ENCODE assay signal across 11 mouse cellular contexts in the genomic region with DNA sequence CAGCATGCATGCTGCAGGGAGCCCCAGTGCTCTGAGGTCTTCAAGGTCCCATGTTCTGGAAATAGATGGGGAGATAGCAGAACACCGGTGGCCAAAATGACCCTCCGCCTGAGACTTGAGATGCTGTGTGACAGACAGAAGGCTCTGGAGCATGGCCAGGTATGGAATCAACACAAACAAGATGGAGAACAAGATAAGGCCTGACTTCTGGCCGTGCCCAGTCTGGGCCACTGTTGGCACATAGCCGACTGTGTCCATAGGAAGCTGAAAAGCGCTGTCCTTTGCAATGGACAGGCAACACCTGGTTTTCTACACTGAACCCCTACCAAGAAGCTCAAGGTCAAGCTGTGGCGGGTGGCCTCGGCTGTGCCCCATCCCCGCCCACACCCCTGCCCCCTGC. TPM values are rescaled to one million over a fixed set of nuclear protein-coding genes. Genes with fewer than 3 reads are reported as not detected.
DNase-seq lines count a peak whose midpoint lies in the region; ATAC-seq and TF ChIP-seq lines count a peak whose summit lies in the region.
"Had no signal": no experiment of that assay in that cellular context is flagged by ENCODE, and none has a peak within 500 bp of the region (broad histone marks: within the 10 kb centered on the region; RNA-seq: fewer than 3 reads in every experiment).

No protein-coding gene starts in this region.

- no peak for TF ChIP-seq CTCF in kidney, adult 2 months (conservative IDR thresholded peaks at IDR 0.05; ENCODE audit: insufficient read depth, insufficient read length, low read depth, low read length)
- no peak for TF ChIP-seq CTCF in liver, embryonic 14.5 days (IDR thresholded peaks at IDR 0.05; ENCODE audit: low read depth)

- peak; percentile 36 for DNase-seq in kidney, adult 2 months
- DNase-seq in kidney, adult 9 months: no peak
- no peak for DNase-seq in liver, embryonic 14.5 days (ENCODE audit: low read depth in 3 of 3, low spot score in 3 of 3)
- no peak for DNase-seq in cerebellum, postnatal 4 days (ENCODE audit: low spot score in 2 of 2)
- DNase-seq in cerebellum, adult 11-12 months: no peak
- DNase-seq: gastrocnemius, postnatal 25 days; layer of hippocampus, postnatal 36 days had no signal

- ATAC-seq in forebrain, embryonic 15.5 days (replicated peaks): no peak
- peak; percentile 4; the same call in 1 of the 2 replicates for ATAC-seq in liver, embryonic 14.5 days (ENCODE audit: insufficient read depth)
- no peak for ATAC-seq in granulocyte monocyte progenitor cell, adult 5-6 weeks (replicated peaks; ENCODE audit: poor library complexity, severe bottlenecking)

- H3K36me3 ChIP-seq in kidney, adult 2 months (ENCODE audit: control insufficient read depth, insufficient read depth, low read length): no peaks in the 10 kb centered on the region
- H3K36me3 ChIP-seq in forebrain, embryonic 15.5 days: no peaks in the 10 kb centered on the region
- peaks cover 17% of the 10 kb centered on the region for H3K36me3 ChIP-seq in liver, embryonic 14.5 days (replicated peaks; ENCODE audit: control insufficient read depth, insufficient read depth, low read depth)

- no peak for TF ChIP-seq EP300 in liver, embryonic 14.5 days (IDR thresholded peaks at IDR 0.05; ENCODE audit: low read depth)

- 51% methylated on average over 8 of the region's 8 CpGs for WGBS in kidney, adult 2 months
- 99% methylated on average over 8 of the region's 8 CpGs for WGBS in forebrain, embryonic 15.5 days
- WGBS in liver, embryonic 14.5 days (ENCODE audit: insufficient replicate concordance): 60% methylated on average over 8 of the region's 8 CpGs

- H3K4me2 ChIP-seq in forebrain, embryonic 15.5 days (replicated peaks): no peak overlapping the region
- H3K4me2 ChIP-seq in liver, embryonic 14.5 days (ENCODE audit: low read depth): peak overlapping the region; percentile 79

- no peak for TF ChIP-seq POLR2A in kidney, adult 2 months (IDR thresholded peaks at IDR 0.05; ENCODE audit: low read depth, low read length)

- no peaks in the 10 kb centered on the region for H3K9me3 ChIP-seq in forebrain, embryonic 15.5 days
- no peaks in the 10 kb centered on the region for H3K9me3 ChIP-seq in liver, embryonic 14.5 days (ENCODE audit: control insufficient read depth, low read length)

- H3K27ac ChIP-seq in kidney, adult 2 months (ENCODE audit: insufficient read depth, low read depth, low read length): peak overlapping the region; percentile 87
- peak overlapping the region; percentile 89 for H3K27ac ChIP-seq in brown adipose tissue, adult 24 weeks (replicated peaks; ENCODE audit: low read depth, low read length)
- peak overlapping the region; percentile 64 for H3K27ac ChIP-seq in forebrain, embryonic 15.5 days (replicated peaks)
- peak overlapping the region; percentile 79 for H3K27ac ChIP-seq in liver, embryonic 14.5 days

- no peaks in the 10 kb centered on the region for H3K27me3 ChIP-seq in kidney, adult 2 months (replicated peaks; ENCODE audit: control insufficient read depth, insufficient read depth, low read length)
- no peaks in the 10 kb centered on the region for H3K27me3 ChIP-seq in forebrain, embryonic 15.5 days
- H3K27me3 ChIP-seq in liver, embryonic 14.5 days (ENCODE audit: control insufficient read depth, insufficient read depth, low read length): no peaks in the 10 kb centered on the region

- H3K4me3 ChIP-seq in kidney, adult 2 months (ENCODE audit: insufficient read depth, low read depth, low read length): no peak overlapping the region
- peak overlapping the region; percentile 6; the same call in 1 of the 2 replicates for H3K4me3 ChIP-seq in brown adipose tissue, adult 24 weeks (ENCODE audit: insufficient read depth, low read depth, low read length)
- no peak overlapping the region for H3K4me3 ChIP-seq in forebrain, embryonic 15.5 days
- peak overlapping the region; percentile 55 to 76 for H3K4me3 ChIP-seq in liver, embryonic 14.5 days (ENCODE audit: insufficient read depth in 1 of 2, low read depth in 2 of 2, low read length in 2 of 2)

- H3K9ac ChIP-seq in forebrain, embryonic 15.5 days (replicated peaks): no peak overlapping the region
- H3K9ac ChIP-seq in liver, embryonic 14.5 days (replicated peaks): peak overlapping the region; percentile 84

- H3K4me1 ChIP-seq in kidney, adult 2 months (ENCODE audit: control insufficient read depth, insufficient read depth, low read length): peaks cover 49% of the 10 kb centered on the region
- peaks cover 50% of the 10 kb centered on the region for H3K4me1 ChIP-seq in brown adipose tissue, adult 24 weeks (ENCODE audit: control insufficient read depth, insufficient read depth, insufficient read length, low read length)
- H3K4me1 ChIP-seq in forebrain, embryonic 15.5 days: peaks cover 34% of the 10 kb centered on the region
- H3K4me1 ChIP-seq in liver, embryonic 14.5 days (replicated peaks; ENCODE audit: control insufficient read depth in 2 of 2, insufficient read depth in 2 of 2, low read length in 1 of 2): peaks cover 67 to 76% of the 10 kb centered on the region in 2 experiments

RNA-seq across cellular contexts. Expression of gene Ssh1, which starts 19.9 kb away (rescaled TPM):
- 11.3 and 12.1 TPM in 2 replicates for polyA plus RNA-seq in kidney, adult 2 months (2012; rRNA removed)
- 6.2 and 11.7 TPM in 2 replicates for polyA plus RNA-seq in brown adipose tissue, adult 24 weeks (2012; ENCODE audit: insufficient read depth, insufficient read length, missing spikeins)
- 12.8 and 13.8 TPM in 2 replicates for polyA plus RNA-seq in forebrain, embryonic 15.5 days (2015; fragmentation: Nextera tagmentation; extraction: Ambion mirVana)
- 4.8 and 4.9 TPM in 2 replicates for polyA plus RNA-seq in liver, embryonic 14.5 days (2012; rRNA removed)
- polyA plus RNA-seq in liver, embryonic 14.5 days (2014; fragmentation: Nextera tagmentation; extraction: Ambion mirVana): 6.7 TPM in 2 replicates
- 5.9 and 15.0 TPM in 2 replicates for total RNA-seq in granulocyte monocyte progenitor cell, adult 5-6 weeks (2014; fragmentation: Nextera tagmentation)
- 1.9 and 2.4 TPM in 2 replicates for total RNA-seq in granulocyte monocyte progenitor cell, adult 5-6 weeks (2017)

RNA-seq across cellular contexts. Expression of gene Dao, which starts 29.7 kb away (rescaled TPM):
- 369 and 376 TPM in 2 replicates for polyA plus RNA-seq in kidney, adult 2 months (2012; rRNA removed)
- not detected in 2 replicates for polyA plus RNA-seq in brown adipose tissue, adult 24 weeks (2012; ENCODE audit: insufficient read depth, insufficient read length, missing spikeins)
- polyA plus RNA-seq in forebrain, embryonic 15.5 days (2015; fragmentation: Nextera tagmentation; extraction: Ambion mirVana): not detected in 2 replicates
- polyA plus RNA-seq in liver, embryonic 14.5 days (2012; rRNA removed): not detected in 2 replicates
- not detected in 2 replicates for polyA plus RNA-seq in liver, embryonic 14.5 days (2014; fragmentation: Nextera tagmentation; extraction: Ambion mirVana)
- total RNA-seq in granulocyte monocyte progenitor cell, adult 5-6 weeks (2014; fragmentation: Nextera tagmentation): not detected in 2 replicates
- total RNA-seq in granulocyte monocyte progenitor cell, adult 5-6 weeks (2017): not detected in 2 replicates
- total RNA-seq: gastrocnemius, postnatal 25 days had no signal
- polyA plus RNA-seq: urinary bladder, adult 2 months had no signal

Comparison
In these comparisons a context has a peak if more than half of its experiments do, and no peak if none do; other contexts are left out.
1. H3K4me3 ChIP-seq: peak in brown adipose tissue, adult 24 weeks (single experiment) and liver, embryonic 14.5 days (2 of 2); none in kidney, adult 2 months (single experiment) and forebrain, embryonic 15.5 days (single experiment).
2. RNA of gene Dao, which starts 29.7 kb away (polyA plus RNA-seq): 369 to 376 TPM in kidney, adult 2 months; not detected in liver, embryonic 14.5 days, not detected in brown adipose tissue, adult 24 weeks and not detected in forebrain, embryonic 15.5 days; every median in the first group is over 100 times any median in the second.
3. Peak in every context shown above with its lines, with median percentiles within 50 percentile points of each other: H3K27ac ChIP-seq.